In the genomic region with DNA sequence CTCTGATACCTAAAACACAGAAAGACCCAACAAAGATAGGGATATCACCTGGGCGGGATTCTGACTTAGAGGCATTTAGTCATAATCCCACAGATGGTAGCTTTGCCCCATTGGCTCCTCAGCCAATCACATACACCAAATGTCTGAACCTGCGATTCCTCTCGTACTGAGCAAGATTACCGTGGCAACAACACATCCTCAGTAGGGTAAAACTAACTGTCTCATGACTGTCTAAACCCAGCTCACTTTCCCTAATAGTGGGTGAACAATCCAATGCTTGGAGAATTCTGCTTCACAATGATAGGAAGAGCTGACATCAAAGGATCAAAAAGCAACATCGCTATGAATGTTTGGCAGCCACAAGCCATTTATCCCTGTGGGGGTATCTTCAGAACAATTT, we compare ENCODE assay signal across 8 mouse cellular contexts.
DNase-seq lines count a peak whose midpoint lies in the region; ATAC-seq and TF ChIP-seq lines count a peak whose summit lies in the region.

No protein-coding gene starts in this region.

- dilution Hi-C loops in CH12.LX (cut with MboI; ENCODE audit: extremely low pct_ligation_motif_present, extremely low pct_unique_long_range_greater_than_20kb, low sequenced_read_pairs) = no loop called here

- H3K79me2 ChIP-seq in CH12.LX (replicated peaks; ENCODE audit: control insufficient read depth, extremely low read depth, insufficient read depth, poor library complexity, severe bottlenecking) = no peaks in the 10 kb centered on the region

- no peak overlapping the region for H3K4me2 ChIP-seq in heart, embryonic 11.5 days
- no peak overlapping the region for H3K4me2 ChIP-seq in CH12.LX (ENCODE audit: insufficient read depth, low read depth, poor library complexity, severe bottlenecking)
- H3K4me2 ChIP-seq in limb, embryonic 15.5 days = no peak overlapping the region
- no peak overlapping the region for H3K4me2 ChIP-seq in neural tube, embryonic 13.5 days

- ATAC-seq in heart, embryonic 11.5 days (replicated peaks; ENCODE audit: insufficient number of reproducible peaks, low FRiP score, low TSS enrichment) = peak; percentile 99
- ATAC-seq in limb, embryonic 15.5 days (ENCODE audit: insufficient number of reproducible peaks, low FRiP score, low TSS enrichment, low read depth) = peak; percentile 96
- ATAC-seq in neural tube, embryonic 13.5 days (ENCODE audit: low read depth) = peak; percentile 92

- H3K9me3 ChIP-seq in heart, embryonic 11.5 days (replicated peaks; ENCODE audit: control insufficient read depth, low read length) = no peaks in the 10 kb centered on the region
- peaks cover 11% of the 10 kb centered on the region for H3K9me3 ChIP-seq in CH12.LX (replicated peaks; ENCODE audit: low read length)
- no peaks in the 10 kb centered on the region for H3K9me3 ChIP-seq in limb, embryonic 15.5 days
- no peaks in the 10 kb centered on the region for H3K9me3 ChIP-seq in neural tube, embryonic 13.5 days

- 83% methylated on average over 5 of the region's 5 CpGs for WGBS in heart, embryonic 11.5 days (ENCODE audit: insufficient replicate concordance)
- WGBS in limb, embryonic 15.5 days = 74% methylated on average over 5 of the region's 5 CpGs
- 80% methylated on average over 5 of the region's 5 CpGs for WGBS in neural tube, embryonic 13.5 days

- H3K4me3 ChIP-seq in heart, embryonic 11.5 days (ENCODE audit: low read depth, low read length) = no peak overlapping the region
- H3K4me3 ChIP-seq in CH12.LX (replicated peaks in 1 of 3; ENCODE audit: low read depth in 2 of 3, low read length in 2 of 3, poor library complexity in 1 of 3) = no peak overlapping the region
- H3K4me3 ChIP-seq in limb, embryonic 15.5 days = no peak overlapping the region
- H3K4me3 ChIP-seq in neural tube, embryonic 13.5 days = no peak overlapping the region

- no peak for TF ChIP-seq CTCF in CH12.LX (conservative IDR thresholded peaks at IDR 0.05 in 1 of 2, IDR thresholded peaks at IDR 0.05 in 1 of 2; ENCODE audit: low read depth in 2 of 2, low read length in 2 of 2)

- no peak for TF ChIP-seq EP300 in CH12.LX (IDR thresholded peaks at IDR 0.05; ENCODE audit: low read length)

- TF ChIP-seq POLR2A in CH12.LX (IDR thresholded peaks at IDR 0.05; ENCODE audit: low read depth, low read length) = no peak

- H3K27ac ChIP-seq in heart, embryonic 11.5 days (ENCODE audit: low read depth, low read length) = no peak overlapping the region
- no peak overlapping the region for H3K27ac ChIP-seq in CH12.LX (ENCODE audit: insufficient read depth, low read depth)
- no peak overlapping the region for H3K27ac ChIP-seq in limb, embryonic 15.5 days
- no peak overlapping the region for H3K27ac ChIP-seq in neural tube, embryonic 13.5 days (replicated peaks)

- no peaks in the 10 kb centered on the region for H3K36me3 ChIP-seq in heart, embryonic 11.5 days (ENCODE audit: control insufficient read depth, insufficient read depth, low read length)
- H3K36me3 ChIP-seq in CH12.LX (replicated peaks in 1 of 2; ENCODE audit: control insufficient read depth in 1 of 2, insufficient read depth in 1 of 2, low read length in 1 of 2) = no peaks in the 10 kb centered on the region
- no peaks in the 10 kb centered on the region for H3K36me3 ChIP-seq in limb, embryonic 15.5 days
- no peaks in the 10 kb centered on the region for H3K36me3 ChIP-seq in neural tube, embryonic 13.5 days

- H3K4me1 ChIP-seq in heart, embryonic 11.5 days (ENCODE audit: control insufficient read depth, insufficient read depth, low read length) = no peaks in the 10 kb centered on the region
- H3K4me1 ChIP-seq in CH12.LX (ENCODE audit: control insufficient read depth in 1 of 2, insufficient read depth in 2 of 2) = no peaks in the 10 kb centered on the region
- no peaks in the 10 kb centered on the region for H3K4me1 ChIP-seq in limb, embryonic 15.5 days
- no peaks in the 10 kb centered on the region for H3K4me1 ChIP-seq in neural tube, embryonic 13.5 days (replicated peaks)

- no peak for TF ChIP-seq RAD21 in CH12.LX (IDR thresholded peaks at IDR 0.05; ENCODE audit: low read depth, low read length)

- no peak for DNase-seq in heart, adult 9 months (ENCODE audit: low spot score in 2 of 2)
- peak; percentile 100 for DNase-seq in CH12.LX (ENCODE audit: extremely low read depth)
- peak; percentile 92 for DNase-seq in embryo, embryonic 10.5 days (ENCODE audit: low spot score)
- DNase-seq in heart, postnatal 14 days = peak; percentile 27 to 47
- no peak for DNase-seq in cerebellum, postnatal 4 days (ENCODE audit: low spot score in 2 of 2)

- no peaks in the 10 kb centered on the region for H3K27me3 ChIP-seq in heart, embryonic 11.5 days (ENCODE audit: control insufficient read depth, insufficient read depth, low read length)
- H3K27me3 ChIP-seq in CH12.LX (replicated peaks) = no peaks in the 10 kb centered on the region
- H3K27me3 ChIP-seq in limb, embryonic 15.5 days = no peaks in the 10 kb centered on the region
- H3K27me3 ChIP-seq in neural tube, embryonic 13.5 days = no peaks in the 10 kb centered on the region

- in situ Hi-C loops in CH12.LX (cut with MboI; ENCODE audit: low pct_ligation_motif_present, low pct_unique_long_range_greater_than_20kb, low sequenced_read_pairs) = no loop called here

- intact Hi-C loops in heart, postnatal 14 days (cut with DNase I) = no loop called here

- no peak overlapping the region for H3K9ac ChIP-seq in heart, embryonic 11.5 days (ENCODE audit: low read depth, low read length)
- no peak overlapping the region for H3K9ac ChIP-seq in CH12.LX (ENCODE audit: insufficient read depth, low read depth)
- H3K9ac ChIP-seq in limb, embryonic 15.5 days = no peak overlapping the region
- H3K9ac ChIP-seq in neural tube, embryonic 13.5 days = no peak overlapping the region

TF ChIP-seq in CH12.LX, 34 proteins besides CTCF, POLR2A, EP300 and RAD21:
- TF ChIP-seq USF1 (IDR thresholded peaks at IDR 0.05; ENCODE audit: low read depth, low read length) (no peak), MEF2A (IDR thresholded peaks at IDR 0.05; ENCODE audit: borderline replicate concordance, low read depth, low read length) (no peak), RCOR1 (conservative IDR thresholded peaks at IDR 0.05; ENCODE audit: low read depth, low read length) (no peak), GABPA (IDR thresholded peaks at IDR 0.05; ENCODE audit: insufficient replicate concordance, low read depth, low read length) (no peak), ZKSCAN1 (IDR thresholded peaks at IDR 0.05; ENCODE audit: borderline replicate concordance, low read depth, low read length) (no peak), JUN (IDR thresholded peaks at IDR 0.05; ENCODE audit: insufficient read depth, low read depth, low read length) (no peak), UBTF (IDR thresholded peaks at IDR 0.05; ENCODE audit: low read depth, low read length) (no peak), KAT2A (IDR thresholded peaks at IDR 0.05; ENCODE audit: insufficient replicate concordance, low read length) (no peak), BHLHE40 (IDR thresholded peaks at IDR 0.05; ENCODE audit: low read depth, low read length) (no peak), ETS1 (conservative IDR thresholded peaks at IDR 0.05; ENCODE audit: low read depth, low read length) (no peak), IRF4 (IDR thresholded peaks at IDR 0.05; ENCODE audit: low read depth, low read length) (no peak), CHD1 (IDR thresholded peaks at IDR 0.05; ENCODE audit: low read depth, low read length) (no peak)

Comparison
In these comparisons a context has a peak if more than half of its experiments do, and no peak if none do; other contexts are left out.
1. DNase-seq: peak in CH12.LX (single experiment), embryo, embryonic 10.5 days (single experiment) and heart, postnatal 14 days (2 of 2); none in heart, adult 9 months (0 of 2) and cerebellum, postnatal 4 days (0 of 2).
2. Peak in every context shown above with its lines, with median percentiles within 50 percentile points of each other: ATAC-seq.